Mouse (Mus musculus): ENCODE measurements around the gene Tbl1x. TPM values are rescaled to one million over a fixed set of nuclear protein-coding genes. Genes with fewer than 3 reads are reported as not detected.
"Not testable (repeated sequence)": the region's sequence is repeated elsewhere in the genome, so short reads cannot be mapped to it uniquely, and the experiment has no call there.

The Tbl1x gene
- polyA plus RNA-seq, 1 experiment from 2014 or later, result 41.9 TPM

DNA sequence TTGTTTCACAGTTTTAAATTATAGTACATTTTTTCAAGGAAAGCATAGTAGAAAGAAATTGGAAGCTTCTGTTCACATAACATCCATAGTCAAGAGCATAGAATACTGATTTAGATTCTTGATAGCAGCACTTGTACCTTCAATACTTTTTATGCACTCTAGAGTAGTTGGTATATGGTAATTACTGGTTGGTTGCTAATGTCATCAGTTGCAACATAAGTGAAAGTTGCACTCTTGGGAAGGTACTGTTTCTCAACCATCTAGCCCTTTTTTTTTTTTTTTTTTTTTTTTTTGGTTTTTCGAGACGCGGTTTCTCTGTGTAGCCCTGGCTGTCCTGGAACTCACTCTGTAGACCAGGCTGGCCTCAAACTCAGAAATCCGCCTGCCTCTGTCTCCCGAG, 20.2 kb downstream of the Tbl1x start:
- no peaks in the 10 kb centered on the region for H3K4me1 ChIP-seq (ENCODE audit: control insufficient read depth, insufficient read depth, low read length)
- H3K4me2 ChIP-seq (ENCODE audit: low read length), result no peak overlapping the region
- no peak overlapping the region for H3K27ac ChIP-seq (ENCODE audit: low read length)
- no peaks in the 10 kb centered on the region for H3K27me3 ChIP-seq (ENCODE audit: control insufficient read depth, insufficient read depth, low read depth, low read length)
- H3K9ac ChIP-seq (ENCODE audit: low read depth, low read length), result no peak overlapping the region
- ATAC-seq, result no peak
- WGBS, result 68% methylated on average over 2 of the region's 5 CpGs
- no peaks in the 10 kb centered on the region for H3K36me3 ChIP-seq (ENCODE audit: control insufficient read depth, insufficient read depth, low read length)
- H3K4me3 ChIP-seq (ENCODE audit: low read depth, low read length), result no peak overlapping the region
- no peaks in the 10 kb centered on the region for H3K9me3 ChIP-seq (replicated peaks; ENCODE audit: control insufficient read depth, low read length, poor library complexity, severe bottlenecking)

DNA sequence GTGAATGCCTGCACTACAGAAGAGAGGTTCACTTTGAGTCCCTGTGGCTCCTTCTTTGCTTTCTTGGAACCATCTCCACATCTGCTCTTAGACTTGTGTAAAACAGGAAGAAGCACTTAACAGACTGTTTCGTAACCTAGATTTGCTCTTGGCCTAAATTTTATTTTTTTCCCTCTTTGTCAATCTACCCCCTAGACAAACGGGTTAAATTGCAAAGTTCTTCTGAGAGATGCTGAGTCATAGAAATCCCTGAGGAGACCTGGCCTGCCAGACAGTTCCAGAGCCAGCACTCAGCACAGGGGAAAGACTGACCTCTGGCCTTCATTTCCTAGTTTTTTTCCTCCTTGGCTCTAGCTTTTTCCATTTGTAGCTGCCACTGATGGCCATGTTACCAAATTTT, 23.1 kb downstream of the Tbl1x start:
- Histone ChIP-seq H3K4me2 (ENCODE audit: low read length) (no peak overlapping the region), H3K27me3 (ENCODE audit: control insufficient read depth, insufficient read depth, low read depth, low read length) (no peaks in the 10 kb centered on the region), H3K4me1 (ENCODE audit: control insufficient read depth, insufficient read depth, low read length) (no peaks in the 10 kb centered on the region), H3K9ac (ENCODE audit: low read depth, low read length) (no peak overlapping the region), H3K9me3 (replicated peaks; ENCODE audit: control insufficient read depth, low read length, poor library complexity, severe bottlenecking) (no peaks in the 10 kb centered on the region), H3K36me3 (ENCODE audit: control insufficient read depth, insufficient read depth, low read length) (no peaks in the 10 kb centered on the region), H3K4me3 (ENCODE audit: low read depth, low read length) (no peak overlapping the region), H3K27ac (ENCODE audit: low read length) (no peak overlapping the region)
- ATAC-seq, result no peak
- WGBS, result 79% methylated on average over 2 of the region's 2 CpGs

DNA sequence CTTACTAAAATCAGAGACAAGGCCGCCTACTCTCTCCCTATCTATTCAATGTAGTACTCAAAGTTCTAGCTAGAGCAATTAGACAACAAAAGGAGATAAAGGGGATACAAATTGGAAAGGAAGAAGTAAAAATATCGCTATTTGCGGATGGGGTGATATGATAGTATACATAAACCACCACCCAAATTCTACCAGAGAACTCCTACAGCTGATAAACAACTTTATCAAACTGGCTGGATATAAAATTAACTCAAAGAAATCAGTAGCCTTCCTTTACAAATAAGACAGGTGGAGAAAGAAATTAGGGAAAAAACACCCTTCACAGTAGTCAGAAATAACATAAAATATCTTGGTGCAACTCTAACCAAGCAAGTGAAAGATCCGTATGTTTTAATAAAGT, 29.0 kb downstream of the Tbl1x start:
- not testable (repeated sequence) for H3K27ac ChIP-seq (ENCODE audit: low read length); H3K36me3 ChIP-seq (ENCODE audit: control insufficient read depth, insufficient read depth, low read length); H3K9me3 ChIP-seq (replicated peaks; ENCODE audit: control insufficient read depth, low read length, poor library complexity, severe bottlenecking); H3K4me2 ChIP-seq (ENCODE audit: low read length); H3K4me3 ChIP-seq (ENCODE audit: low read depth, low read length); ATAC-seq; H3K27me3 ChIP-seq (ENCODE audit: control insufficient read depth, insufficient read depth, low read depth, low read length); H3K4me1 ChIP-seq (ENCODE audit: control insufficient read depth, insufficient read depth, low read length); H3K9ac ChIP-seq (ENCODE audit: low read depth, low read length)
- 92% methylated on average over 4 of the region's 4 CpGs for WGBS

DNA sequence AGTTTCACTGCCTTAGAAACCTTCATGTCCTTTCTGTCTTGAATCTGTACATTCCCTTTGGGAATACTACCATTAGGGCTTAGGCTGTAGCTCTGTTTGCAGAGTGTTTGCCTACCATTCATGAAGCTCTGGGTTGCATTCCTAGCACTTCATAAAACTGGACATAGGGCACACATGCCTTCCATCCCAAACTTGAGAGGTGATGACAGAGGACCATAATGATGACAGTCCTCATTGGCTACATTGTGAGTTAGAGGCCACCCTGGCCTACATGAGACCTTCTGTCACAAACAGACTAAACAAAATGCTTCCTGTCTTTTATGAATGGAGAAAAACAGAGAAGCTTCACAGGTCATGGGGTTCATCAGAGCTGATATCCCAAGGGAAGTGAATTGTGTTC, 33.2 kb downstream of the Tbl1x start:
- no peak for ATAC-seq

DNA sequence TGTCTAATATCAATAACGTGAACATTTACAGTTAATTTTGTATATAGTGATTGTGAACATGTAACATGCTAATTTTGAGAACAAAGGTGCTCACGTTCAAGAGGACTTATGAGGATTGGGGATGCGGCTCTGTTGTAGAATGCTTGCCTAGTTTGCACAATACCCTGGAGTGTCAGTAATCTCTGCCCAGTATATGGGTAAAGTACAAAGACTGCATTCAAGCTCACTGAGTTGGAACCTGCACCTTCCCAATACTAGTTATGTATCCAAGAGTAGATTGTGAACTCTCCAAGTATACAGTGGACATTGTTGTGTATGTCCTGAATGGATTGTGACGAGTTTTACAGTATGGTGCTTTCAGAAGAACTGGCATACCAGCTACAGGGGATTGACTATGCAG, 33.7 kb downstream of the Tbl1x start:
- H3K27me3 ChIP-seq (ENCODE audit: control insufficient read depth, insufficient read depth, low read depth, low read length), result no peaks in the 10 kb centered on the region
- no peaks in the 10 kb centered on the region for H3K36me3 ChIP-seq (ENCODE audit: control insufficient read depth, insufficient read depth, low read length)
- H3K27ac ChIP-seq (ENCODE audit: low read length), result no peak overlapping the region
- no peaks in the 10 kb centered on the region for H3K9me3 ChIP-seq (replicated peaks; ENCODE audit: control insufficient read depth, low read length, poor library complexity, severe bottlenecking)
- H3K4me2 ChIP-seq (ENCODE audit: low read length), result no peak overlapping the region
- WGBS, result 63% methylated on average over 4 of the region's 4 CpGs
- H3K4me3 ChIP-seq (ENCODE audit: low read depth, low read length), result no peak overlapping the region
- no peak for ATAC-seq
- no peaks in the 10 kb centered on the region for H3K4me1 ChIP-seq (ENCODE audit: control insufficient read depth, insufficient read depth, low read length)
- no peak overlapping the region for H3K9ac ChIP-seq (ENCODE audit: low read depth, low read length)

More for the DNA sequence above, 33.2 kb downstream of the Tbl1x start:
- H3K4me2 ChIP-seq (ENCODE audit: low read length), result no peak overlapping the region
- H3K27me3 ChIP-seq (ENCODE audit: control insufficient read depth, insufficient read depth, low read depth, low read length), result no peaks in the 10 kb centered on the region
- H3K27ac ChIP-seq (ENCODE audit: low read length), result no peak overlapping the region
- H3K4me1 ChIP-seq (ENCODE audit: control insufficient read depth, insufficient read depth, low read length), result no peaks in the 10 kb centered on the region
- no peaks in the 10 kb centered on the region for H3K9me3 ChIP-seq (replicated peaks; ENCODE audit: control insufficient read depth, low read length, poor library complexity, severe bottlenecking)
- H3K9ac ChIP-seq (ENCODE audit: low read depth, low read length), result no peak overlapping the region
- no peaks in the 10 kb centered on the region for H3K36me3 ChIP-seq (ENCODE audit: control insufficient read depth, insufficient read depth, low read length)
- no peak overlapping the region for H3K4me3 ChIP-seq (ENCODE audit: low read depth, low read length)

DNA sequence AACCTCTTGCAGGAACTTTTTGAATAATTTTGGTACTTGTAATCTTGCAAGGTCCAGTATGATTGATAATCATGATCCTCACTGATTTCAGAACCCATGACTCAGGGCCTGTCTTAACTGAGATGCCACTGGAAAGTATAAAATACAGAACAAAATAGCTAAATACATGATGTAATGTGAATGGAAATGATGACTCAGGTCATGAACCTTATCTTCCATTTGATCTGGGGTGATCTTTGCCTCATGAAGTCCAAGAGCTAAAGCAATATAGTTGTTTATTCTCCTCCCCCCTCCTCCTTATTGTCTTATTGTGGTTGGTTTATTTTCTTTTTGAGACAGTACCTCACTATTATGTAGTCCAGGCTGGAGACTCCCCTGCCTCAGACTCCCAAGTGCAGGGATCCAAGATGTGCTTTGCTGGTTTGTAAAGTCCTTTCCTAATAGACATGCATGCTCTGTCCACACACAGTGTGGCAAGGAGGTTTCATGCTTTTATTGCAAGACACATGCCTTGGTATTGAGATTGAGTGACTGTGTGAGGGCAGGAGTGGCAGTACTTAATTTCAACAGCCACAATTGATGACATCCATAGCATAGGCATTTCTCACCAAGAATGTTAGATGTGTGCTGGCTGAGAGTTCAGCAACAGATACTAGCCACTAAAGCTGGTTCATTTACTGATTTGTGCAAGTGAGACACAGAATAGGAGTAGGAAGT, 34.7 kb downstream of the Tbl1x start:
- Histone ChIP-seq H3K27ac (ENCODE audit: low read length) (no peak overlapping the region), H3K4me2 (ENCODE audit: low read length) (no peak overlapping the region), H3K27me3 (ENCODE audit: control insufficient read depth, insufficient read depth, low read depth, low read length) (no peaks in the 10 kb centered on the region), H3K4me3 (ENCODE audit: low read depth, low read length) (no peak overlapping the region), H3K9ac (ENCODE audit: low read depth, low read length) (no peak overlapping the region), H3K36me3 (ENCODE audit: control insufficient read depth, insufficient read depth, low read length) (no peaks in the 10 kb centered on the region), H3K4me1 (ENCODE audit: control insufficient read depth, insufficient read depth, low read length) (no peaks in the 10 kb centered on the region), H3K9me3 (replicated peaks; ENCODE audit: control insufficient read depth, low read length, poor library complexity, severe bottlenecking) (no peaks in the 10 kb centered on the region)
- ATAC-seq, result no peak

DNA sequence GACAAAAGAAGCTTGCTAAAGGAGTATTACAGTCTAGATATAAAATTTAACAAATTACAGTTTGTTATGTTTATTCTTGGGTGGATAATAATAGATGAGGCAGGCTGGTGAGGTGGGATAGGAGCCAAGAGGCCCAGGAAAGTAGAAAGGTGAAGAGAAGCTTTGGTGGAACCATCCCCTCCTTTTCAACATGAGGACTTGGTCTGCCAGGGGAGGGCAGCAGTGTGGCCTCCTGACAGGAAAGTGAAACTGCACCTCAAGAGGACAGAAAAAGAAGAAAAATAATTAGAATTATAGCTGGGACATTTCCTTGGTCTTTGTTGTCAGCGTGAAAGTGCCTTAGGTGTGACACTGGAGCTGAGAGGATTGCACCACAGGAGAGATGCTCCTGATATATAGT, 35.6 kb downstream of the Tbl1x start:
- H3K9ac ChIP-seq (ENCODE audit: low read depth, low read length), result no peak overlapping the region
- H3K36me3 ChIP-seq (ENCODE audit: control insufficient read depth, insufficient read depth, low read length), result no peaks in the 10 kb centered on the region
- no peak overlapping the region for H3K4me2 ChIP-seq (ENCODE audit: low read length)
- H3K9me3 ChIP-seq (replicated peaks; ENCODE audit: control insufficient read depth, low read length, poor library complexity, severe bottlenecking), result no peaks in the 10 kb centered on the region
- no peaks in the 10 kb centered on the region for H3K4me1 ChIP-seq (ENCODE audit: control insufficient read depth, insufficient read depth, low read length)
- H3K27ac ChIP-seq (ENCODE audit: low read length), result no peak overlapping the region
- H3K4me3 ChIP-seq (ENCODE audit: low read depth, low read length), result no peak overlapping the region
- H3K27me3 ChIP-seq (ENCODE audit: control insufficient read depth, insufficient read depth, low read depth, low read length), result no peaks in the 10 kb centered on the region
- ATAC-seq, result no peak
- WGBS, result 55% methylated on average over 1 of the region's 1 CpGs

DNA sequence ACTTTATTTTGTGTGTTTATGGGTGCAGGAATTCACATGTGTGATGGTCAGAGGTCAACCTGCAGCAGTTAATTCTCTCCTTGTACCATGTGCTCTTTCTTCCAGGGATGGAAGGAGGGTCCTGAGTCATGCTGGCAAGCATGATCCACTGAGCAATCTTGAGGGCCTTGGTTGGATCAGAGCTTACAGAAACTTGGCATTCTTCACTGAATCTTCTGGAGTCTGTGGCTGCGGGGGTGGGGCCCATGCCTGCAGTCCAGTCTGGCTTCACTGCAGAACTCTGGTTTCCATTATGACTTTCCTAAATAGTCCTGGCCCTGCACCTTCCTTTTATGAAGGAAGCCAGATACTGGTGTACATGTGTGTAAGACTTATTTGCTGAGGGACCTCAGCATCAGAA, 38.1 kb downstream of the Tbl1x start:
- H3K36me3 ChIP-seq (ENCODE audit: control insufficient read depth, insufficient read depth, low read length), result no peaks in the 10 kb centered on the region
- H3K4me1 ChIP-seq (ENCODE audit: control insufficient read depth, insufficient read depth, low read length), result no peaks in the 10 kb centered on the region
- no peaks in the 10 kb centered on the region for H3K27me3 ChIP-seq (ENCODE audit: control insufficient read depth, insufficient read depth, low read depth, low read length)
- H3K4me3 ChIP-seq (ENCODE audit: low read depth, low read length), result no peak overlapping the region
- H3K9ac ChIP-seq (ENCODE audit: low read depth, low read length), result no peak overlapping the region
- no peaks in the 10 kb centered on the region for H3K9me3 ChIP-seq (replicated peaks; ENCODE audit: control insufficient read depth, low read length, poor library complexity, severe bottlenecking)
- H3K4me2 ChIP-seq (ENCODE audit: low read length), result no peak overlapping the region
- no peak for ATAC-seq
- 85% methylated on average over 1 of the region's 1 CpGs for WGBS
- H3K27ac ChIP-seq (ENCODE audit: low read length), result no peak overlapping the region

DNA sequence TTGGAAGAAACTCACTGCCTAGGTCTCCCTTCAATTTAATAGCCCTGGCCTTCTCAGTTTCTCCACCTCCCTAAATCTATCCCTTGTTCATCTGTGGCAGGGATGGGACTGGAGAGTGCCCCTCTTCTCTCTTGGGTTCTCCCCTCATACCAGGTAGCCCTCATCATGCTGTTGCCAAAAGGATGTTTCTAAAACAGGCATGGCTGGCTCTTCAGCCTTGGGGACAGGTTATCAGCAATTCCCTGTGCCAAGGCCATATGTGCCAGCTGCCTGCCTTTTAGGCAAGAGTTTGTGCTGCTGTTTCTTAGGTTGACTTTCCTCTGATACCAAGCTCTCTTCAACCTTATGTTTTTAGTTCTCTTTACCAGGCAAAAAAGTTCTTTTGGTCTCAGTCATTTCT, 39.6 kb downstream of the Tbl1x start:
- ATAC-seq, result no peak
- Histone ChIP-seq H3K4me1 (ENCODE audit: control insufficient read depth, insufficient read depth, low read length) (no peaks in the 10 kb centered on the region), H3K27me3 (ENCODE audit: control insufficient read depth, insufficient read depth, low read depth, low read length) (no peaks in the 10 kb centered on the region), H3K9me3 (replicated peaks; ENCODE audit: control insufficient read depth, low read length, poor library complexity, severe bottlenecking) (no peaks in the 10 kb centered on the region), H3K4me3 (ENCODE audit: low read depth, low read length) (no peak overlapping the region), H3K4me2 (ENCODE audit: low read length) (no peak overlapping the region), H3K9ac (ENCODE audit: low read depth, low read length) (no peak overlapping the region), H3K27ac (ENCODE audit: low read length) (no peak overlapping the region), H3K36me3 (ENCODE audit: control insufficient read depth, insufficient read depth, low read length) (no peaks in the 10 kb centered on the region)

All from midbrain, embryonic 16.5 days (tissue).